Mouse (Mus musculus): ENCODE measurements around the gene Adipor2.

Adipor2 gene

GRCm38 (mm10) chr6:119347813-119348212 lies 69.7 kb downstream of the Adipor2 start:
- DNase-seq (ENCODE audit: low spot score), result no peak

- DNase-seq (ENCODE audit: low spot score), result no peak
Measured at GRCm38 (mm10) chr6:119346257-119346656, 71.2 kb downstream of the Adipor2 start.

GRCm38 (mm10) chr6:119341409-119341808 lies 76.1 kb downstream of the Adipor2 start:
- no peak for DNase-seq (ENCODE audit: low spot score)

DNA sequence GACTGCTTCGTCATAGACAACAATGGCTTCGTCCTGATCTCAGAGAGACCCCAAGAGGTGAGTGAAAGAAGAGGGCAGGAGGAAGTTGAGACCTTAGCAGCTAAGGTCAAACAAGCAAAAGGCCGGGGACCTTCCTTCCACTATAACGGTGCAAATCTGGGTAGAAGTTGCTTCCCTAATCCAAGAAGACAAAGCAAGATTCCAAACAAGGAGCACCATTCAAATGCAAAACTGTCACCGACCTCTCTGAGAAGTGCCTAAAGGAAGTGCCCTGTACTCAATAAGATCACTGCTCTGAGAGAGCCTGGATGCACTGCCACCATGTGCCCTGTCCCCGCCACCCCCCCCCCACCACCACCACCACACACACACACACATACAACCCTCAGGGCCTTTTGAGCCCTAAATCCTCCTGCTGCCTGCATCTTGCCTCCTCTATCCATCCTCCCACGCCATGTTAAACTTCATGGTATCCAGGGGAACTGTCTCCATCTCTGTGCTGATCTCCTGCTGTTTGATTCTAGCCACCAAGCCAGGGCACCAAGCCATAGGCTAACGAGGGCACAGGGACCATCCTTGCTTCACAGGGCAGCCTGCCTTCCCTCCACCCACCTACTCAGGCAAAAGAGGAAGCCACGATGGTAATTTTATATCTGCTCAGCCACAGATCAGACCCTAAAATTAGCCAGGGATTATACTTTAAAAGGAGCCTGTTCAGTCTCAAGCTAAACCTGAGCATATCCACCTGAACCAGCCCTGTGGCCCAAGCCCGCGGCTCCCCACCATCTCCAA lies 79.2 kb downstream of the Adipor2 start:
- DNase-seq (ENCODE audit: low spot score), result no peak

DNA sequence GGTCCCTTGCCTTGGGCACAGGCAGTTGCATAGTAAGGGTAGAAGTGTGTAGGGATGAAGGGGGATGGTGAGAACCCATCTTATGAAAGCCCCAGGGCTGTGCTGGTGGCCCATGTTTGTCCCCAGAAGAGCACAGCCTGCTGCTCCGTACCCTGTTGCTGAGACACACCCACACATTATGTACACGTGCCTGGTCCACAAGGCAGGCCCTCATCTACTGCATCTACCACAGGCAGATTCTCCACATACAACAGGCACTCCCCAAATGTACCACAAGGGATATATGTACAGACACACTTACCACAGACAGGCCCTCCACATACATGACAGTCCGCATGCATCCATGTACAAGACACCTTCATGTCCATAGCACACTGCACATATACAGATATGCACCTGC lies 80.2 kb downstream of the Adipor2 start:
- no peak for DNase-seq (ENCODE audit: low spot score)

GRCm38 (mm10) chr6:119336124-119336523 lies 81.4 kb downstream of the Adipor2 start:
- DNase-seq (ENCODE audit: low spot score), result peak; percentile 69

DNA sequence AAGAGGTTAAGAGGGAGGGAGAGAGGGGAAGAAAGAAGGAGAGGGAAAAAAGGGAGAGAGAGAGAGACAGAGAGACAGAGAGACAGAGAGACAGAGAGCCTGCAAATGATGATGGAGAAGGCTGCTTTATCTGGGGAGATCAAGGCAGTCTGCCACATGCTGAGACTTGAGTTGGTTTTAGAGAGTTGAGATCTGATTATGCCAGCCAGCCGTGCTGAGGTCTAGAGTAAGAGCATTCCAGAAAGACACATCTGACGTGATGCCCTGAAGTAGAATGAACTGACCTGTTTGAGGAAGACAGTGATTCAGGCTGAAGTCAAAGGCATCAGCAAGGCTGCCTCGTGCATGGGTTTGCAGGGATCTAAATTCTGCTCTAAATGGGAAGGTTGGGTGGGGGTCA lies 83.7 kb downstream of the Adipor2 start:
- no peak for DNase-seq (ENCODE audit: low spot score)

DNA sequence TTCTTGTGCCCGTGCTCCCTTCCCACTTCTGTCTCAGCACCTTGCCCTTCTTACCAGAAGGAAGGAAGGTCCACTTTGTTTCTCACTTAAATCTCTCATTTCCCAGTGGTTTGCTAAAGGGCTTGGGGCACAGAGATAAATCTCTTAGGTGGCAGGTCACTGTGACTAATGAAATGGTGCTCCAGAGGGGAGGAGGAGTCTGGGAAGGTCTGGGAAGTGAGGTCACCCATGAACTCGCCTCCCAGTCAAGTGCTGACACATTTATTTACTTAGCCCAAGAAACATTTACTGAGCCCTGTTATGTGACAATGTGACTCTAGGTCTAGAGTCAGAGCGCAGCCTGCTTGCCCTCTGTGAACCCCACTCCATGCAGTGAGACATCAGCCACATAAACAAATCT lies 84.3 kb downstream of the Adipor2 start:
- no peak for DNase-seq (ENCODE audit: low spot score)

DNA sequence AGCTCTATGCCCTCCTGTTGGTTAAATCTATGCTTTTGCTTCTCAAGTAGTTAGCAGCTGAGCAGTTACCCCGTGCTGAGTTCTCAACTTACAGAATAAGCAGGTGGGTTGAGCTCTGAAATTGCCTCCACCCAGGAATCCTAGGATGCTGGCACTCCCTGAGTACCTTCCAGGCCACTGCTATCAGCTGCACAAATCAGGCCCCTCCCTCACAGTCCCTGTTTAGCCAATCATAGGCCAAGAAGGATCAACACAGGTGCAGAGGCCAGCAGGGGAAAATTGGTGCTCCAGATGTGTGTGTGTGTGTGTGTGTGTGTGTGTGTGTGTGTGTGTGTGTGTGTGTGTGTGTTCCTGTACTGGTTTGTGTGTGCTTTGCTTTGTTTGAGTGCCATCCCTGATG lies 85.4 kb downstream of the Adipor2 start:
- DNase-seq (ENCODE audit: low spot score), result no peak

DNA sequence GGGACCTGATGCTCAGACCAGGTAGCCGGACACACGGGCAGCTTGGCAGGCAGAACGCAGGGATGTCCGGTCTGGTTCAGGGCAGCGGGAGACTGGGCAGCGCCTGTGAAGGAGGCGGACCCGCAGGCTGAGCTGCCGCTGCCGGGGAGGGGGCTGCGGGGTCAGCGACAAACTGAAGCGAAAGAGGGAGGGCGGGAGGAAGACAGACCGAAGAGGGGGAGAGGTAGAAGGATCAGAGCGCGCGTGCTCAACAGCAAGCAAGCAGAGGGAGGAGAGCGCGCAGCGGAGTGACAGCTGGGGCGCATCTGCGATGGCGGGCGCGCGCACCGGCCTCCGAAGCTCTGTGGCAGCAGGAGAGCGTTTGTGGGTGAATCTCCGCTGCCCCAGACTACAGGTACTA lies 87.0 kb downstream of the Adipor2 start, which contains the start of gene Lrtm2:
Gene Lrtm2 (minus strand): TSS at position 261 of the 400 bp plus-strand sequence.
- peak; percentile 18 for DNase-seq (ENCODE audit: low spot score)

- DNase-seq (ENCODE audit: low spot score), result no peak
Measured at GRCm38 (mm10) chr6:119329936-119330335, 87.6 kb downstream of the Adipor2 start.

DNA sequence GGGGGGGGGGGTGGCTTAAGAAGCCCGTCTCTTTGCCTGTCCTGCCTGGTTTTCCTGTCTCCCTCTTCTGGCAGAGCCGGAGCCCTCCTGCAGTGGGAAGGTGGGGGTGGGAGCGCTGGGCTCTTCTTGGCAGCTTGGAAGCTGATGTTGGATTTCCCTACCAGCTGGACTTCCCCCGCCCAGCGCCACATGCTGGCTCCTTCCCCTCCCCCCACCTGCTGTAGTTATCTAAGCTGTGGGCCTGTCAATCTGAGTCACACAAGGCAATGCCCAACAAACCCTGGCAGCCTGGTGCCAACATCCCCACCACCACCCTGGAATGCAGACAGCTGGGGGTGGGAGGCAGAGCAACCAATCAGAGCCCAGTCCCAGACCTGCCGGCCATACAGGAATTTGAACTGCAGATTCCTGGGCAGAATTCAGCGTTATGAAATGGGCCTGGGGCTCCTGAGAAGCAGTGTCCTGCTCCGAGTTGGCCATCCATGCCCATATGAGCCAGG lies 88.2 kb downstream of the Adipor2 start:
- no peak for DNase-seq (ENCODE audit: low spot score)

- no peak for DNase-seq (ENCODE audit: low spot score)
Measured at GRCm38 (mm10) chr6:119328521-119329115, 88.9 kb downstream of the Adipor2 start.

GRCm38 (mm10) chr6:119326541-119326940 lies 91.0 kb downstream of the Adipor2 start:
- no peak for DNase-seq (ENCODE audit: low spot score)

DNA sequence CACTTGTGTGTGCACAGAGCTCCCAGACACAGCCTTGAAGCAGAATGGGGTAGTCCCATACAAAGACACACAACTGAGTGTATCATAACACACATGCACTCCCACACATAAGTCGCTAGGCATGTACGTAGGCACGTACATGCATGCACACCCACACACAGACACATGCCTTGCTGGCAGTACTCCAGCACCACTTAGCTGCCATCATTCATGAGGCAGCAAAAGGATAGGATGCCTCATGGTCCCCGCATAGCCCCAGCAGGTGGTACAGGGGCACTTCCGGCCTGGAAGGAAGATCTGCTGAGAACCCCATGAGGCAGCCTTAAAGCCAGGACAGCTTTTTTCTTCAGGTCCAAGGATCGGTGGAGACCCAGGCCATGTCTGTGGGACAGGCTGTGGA lies 91.5 kb downstream of the Adipor2 start:
- no peak for DNase-seq (ENCODE audit: low spot score)

- DNase-seq (ENCODE audit: low spot score), result no peak
Measured at GRCm38 (mm10) chr6:119324776-119325175, 92.7 kb downstream of the Adipor2 start.

- no peak for DNase-seq (ENCODE audit: low spot score)
Measured at GRCm38 (mm10) chr6:119321752-119322151, 95.8 kb downstream of the Adipor2 start.

DNA sequence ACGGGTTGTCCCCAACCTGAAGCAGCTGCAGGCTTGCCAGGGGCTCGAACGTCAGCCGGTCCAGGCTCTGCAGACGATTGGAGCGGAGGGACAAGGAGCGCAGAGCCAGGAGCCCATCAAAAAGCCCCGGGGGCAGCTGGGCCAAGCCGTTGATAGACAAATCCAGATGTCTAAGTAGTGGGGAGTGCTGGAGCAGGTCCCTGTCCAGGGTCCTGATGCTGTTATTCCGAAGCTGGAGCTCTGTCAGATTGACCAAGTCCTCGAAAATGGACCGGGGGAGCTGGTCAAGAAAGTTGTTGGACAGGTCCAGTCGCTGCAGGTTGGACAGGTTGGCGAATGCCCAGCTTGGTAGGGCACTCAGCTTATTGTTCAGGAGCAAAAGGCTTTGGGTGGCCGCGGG lies 97.0 kb downstream of the Adipor2 start:
- no peak for DNase-seq (ENCODE audit: low spot score)

DNA sequence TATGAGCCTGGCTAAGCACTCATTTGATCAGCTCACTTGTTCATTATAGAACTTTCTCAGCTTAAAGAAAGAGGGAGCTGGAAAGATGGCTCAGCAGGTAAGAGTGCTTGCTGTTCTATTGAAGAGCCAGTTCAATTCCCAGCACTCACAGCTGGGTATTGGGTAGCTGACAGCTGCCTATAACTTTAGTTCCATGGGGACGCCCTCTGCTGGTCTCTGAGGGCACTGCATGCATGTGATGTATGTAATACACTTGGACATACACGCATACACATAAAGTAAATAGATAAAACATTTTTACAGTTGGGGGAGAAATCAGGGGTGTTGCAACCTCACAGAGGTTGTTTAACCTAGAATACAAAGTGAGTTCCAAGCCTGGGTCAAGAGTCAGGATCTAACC lies 98.1 kb downstream of the Adipor2 start:
- DNase-seq (ENCODE audit: low spot score), result no peak

DNA sequence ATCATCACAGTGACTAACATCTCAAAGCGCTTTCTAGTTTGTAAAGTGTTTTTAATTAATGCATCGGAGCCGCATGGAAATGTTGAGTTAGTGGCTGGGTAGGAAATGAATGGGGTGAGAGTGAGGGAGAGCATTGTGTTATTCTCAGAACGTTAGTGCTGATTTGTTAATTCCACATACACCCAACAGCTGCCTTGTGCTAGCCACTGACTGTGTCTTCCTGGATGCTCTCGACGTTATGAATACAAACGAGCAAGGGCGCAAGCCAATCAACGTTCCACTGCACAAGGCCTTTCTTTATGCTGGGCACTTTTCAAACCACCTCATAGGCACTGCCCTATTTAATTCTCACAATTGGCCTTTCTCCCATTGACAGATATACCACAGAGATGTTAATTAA lies 98.8 kb downstream of the Adipor2 start:
- DNase-seq (ENCODE audit: low spot score), result no peak

- no peak for DNase-seq (ENCODE audit: low spot score)
Measured at GRCm38 (mm10) chr6:119314751-119315476, 102.6 kb downstream of the Adipor2 start.

GRCm38 (mm10) chr6:119313588-119314375 lies 103.7 kb downstream of the Adipor2 start:
- DNase-seq (ENCODE audit: low spot score), result no peak
